Mouse (Mus musculus) heart, postnatal 14 days (tissue): ENCODE measurements around the gene Inafm1. TPM values are rescaled to one million over a fixed set of nuclear protein-coding genes. Genes with fewer than 3 reads are reported as not detected.
"Not testable (repeated sequence)": the region's sequence is repeated elsewhere in the genome, so short reads cannot be mapped to it uniquely, and the experiment has no call there.

Experiments used
- DNase-seq, 2 experiments: peaks; one replicate each; pipeline ENCODE4 v3.0.0; 2021 to 2022
- intact Hi-C: fragments of 180-260 bp; cut with DNase I; formaldehyde crosslinking; loops from one replicate; pipeline ENCODE4 v1.15.1; 2025
- long read RNA-seq, 2 experiments: library from polyadenylated mRNA; stranded (forward); transcript quantifications; one replicate each; pipeline ENCODE4 v2.0.0; 2021
- total RNA-seq, 2 experiments: library from RNA; stranded (reverse); gene quantifications; 2 replicates each; pipeline ENCODE4 v1.2.3; 2021

Gene Inafm1
- 10 to 100 TPM; 14.6 to 14.9 TPM for total RNA-seq
- long read RNA-seq, experiment 1, transcript Inafm1-201 (1 exons, 1,605 nt) = major isoform, 5 of 5 reads
- long read RNA-seq, experiment 1, partial matches to known transcripts = 0 of 5 reads
- long read RNA-seq, experiment 1, other reads (novel, unspliced or antisense) = 0 of 5 reads
- long read RNA-seq, experiment 2, transcript Inafm1-201 (1 exons, 1,605 nt) = major isoform, 14 of 14 reads
- long read RNA-seq, experiment 2, partial matches to known transcripts = 0 of 14 reads
- long read RNA-seq, experiment 2, other reads (novel, unspliced or antisense) = 0 of 14 reads

DNA sequence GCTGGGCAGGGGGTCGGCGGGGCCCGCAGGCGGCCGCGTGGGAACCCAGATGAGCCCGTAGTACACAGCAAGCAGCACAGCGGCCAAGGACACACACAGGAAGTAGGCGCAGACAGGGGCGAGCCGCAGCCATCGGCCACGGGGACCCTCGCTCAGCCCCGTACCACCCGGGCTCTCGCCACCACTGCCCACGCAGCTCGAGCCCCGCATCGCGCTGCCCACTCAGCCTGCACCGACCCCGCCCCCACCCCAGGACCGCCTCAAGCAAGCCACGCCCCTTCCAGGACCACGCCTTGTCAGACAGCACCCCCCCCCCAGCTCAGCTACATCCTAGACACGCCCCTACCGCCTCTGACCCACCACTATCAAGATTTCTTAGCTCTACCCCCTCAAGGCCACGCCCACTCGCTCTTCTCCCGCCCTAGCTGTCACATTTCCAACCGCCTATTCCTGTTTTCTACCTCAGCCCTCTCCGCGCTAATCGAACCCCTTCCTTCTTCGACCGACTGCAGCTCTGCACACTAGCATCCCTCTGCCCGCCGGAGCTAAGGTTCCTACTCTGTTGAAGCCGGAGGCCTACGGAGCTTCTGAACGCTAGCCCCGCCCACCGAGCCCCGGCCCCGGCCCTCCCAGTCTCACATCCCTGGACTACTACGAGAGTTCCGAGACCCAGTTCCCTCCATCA is at the start of gene Inafm1:
Inafm1 (minus strand) TSS at position 537 of the 685 bp plus-strand sequence.
- DNase-seq = peak; percentile 82 to 86
- intact Hi-C loops = no loop called here

DNA sequence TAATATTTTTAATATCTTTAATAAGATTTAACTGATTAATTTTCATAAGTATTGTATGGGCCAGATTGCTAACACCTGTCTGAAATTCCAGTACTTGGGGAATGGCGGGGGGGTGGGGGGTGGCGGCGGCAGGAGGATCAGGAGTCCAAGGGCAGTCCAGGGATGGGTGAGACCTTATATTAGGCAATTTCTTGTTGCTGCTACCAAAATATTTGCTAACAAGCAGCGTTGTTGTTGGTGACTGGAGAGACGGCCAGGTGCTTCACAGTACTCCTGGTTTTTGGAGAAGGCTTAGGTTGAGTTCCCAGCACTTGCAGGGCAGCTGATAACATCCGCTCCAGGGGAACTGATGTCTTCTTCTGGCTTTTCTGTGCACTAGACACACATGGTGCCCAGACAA is 47.1 kb upstream of the Inafm1 start:
- DNase-seq = no peak
- intact Hi-C loops = no loop called here

DNA sequence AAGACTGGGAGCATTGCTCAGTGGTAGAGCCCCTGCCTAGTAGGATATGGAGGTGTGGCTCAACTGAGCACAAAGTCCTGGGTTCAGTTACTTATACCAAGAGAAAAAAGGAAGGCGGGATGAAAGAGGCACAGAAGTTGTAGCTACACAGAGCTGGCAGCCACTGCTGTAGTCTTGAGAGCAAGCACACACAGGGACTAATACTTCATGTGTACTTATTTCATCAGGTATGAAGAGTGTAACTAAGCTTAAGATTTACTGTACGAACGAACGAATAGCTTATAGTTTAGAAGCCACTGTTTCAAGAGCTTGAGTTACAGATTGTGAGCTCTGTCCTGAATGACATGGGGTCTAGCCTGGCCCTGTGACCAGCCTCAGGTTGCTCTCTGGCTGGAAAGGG is 45.8 kb upstream of the Inafm1 start:
- intact Hi-C loops = no loop called here
- no peak for DNase-seq

DNA sequence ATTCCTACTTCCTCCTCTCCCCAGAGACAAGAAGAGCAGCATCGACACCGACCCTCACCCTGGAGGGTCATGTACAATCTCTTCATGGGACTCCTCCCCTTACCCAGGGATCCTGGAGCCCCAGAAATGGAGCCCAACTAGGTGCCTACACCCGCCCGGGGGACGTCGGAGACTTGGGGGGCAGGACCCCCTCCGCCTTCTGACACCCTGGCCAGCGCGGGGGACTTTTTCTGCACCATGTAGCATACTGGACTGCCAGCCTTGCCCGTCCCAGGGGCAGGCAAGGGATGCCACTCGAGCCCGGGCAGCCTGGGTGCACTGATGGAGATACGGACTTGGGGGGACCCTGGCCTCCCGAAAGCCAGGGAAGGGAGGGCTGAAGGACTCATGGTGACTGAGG is 43.7 kb upstream of the Inafm1 start:
- DNase-seq = no peak
- intact Hi-C loops = no loop called here

DNA sequence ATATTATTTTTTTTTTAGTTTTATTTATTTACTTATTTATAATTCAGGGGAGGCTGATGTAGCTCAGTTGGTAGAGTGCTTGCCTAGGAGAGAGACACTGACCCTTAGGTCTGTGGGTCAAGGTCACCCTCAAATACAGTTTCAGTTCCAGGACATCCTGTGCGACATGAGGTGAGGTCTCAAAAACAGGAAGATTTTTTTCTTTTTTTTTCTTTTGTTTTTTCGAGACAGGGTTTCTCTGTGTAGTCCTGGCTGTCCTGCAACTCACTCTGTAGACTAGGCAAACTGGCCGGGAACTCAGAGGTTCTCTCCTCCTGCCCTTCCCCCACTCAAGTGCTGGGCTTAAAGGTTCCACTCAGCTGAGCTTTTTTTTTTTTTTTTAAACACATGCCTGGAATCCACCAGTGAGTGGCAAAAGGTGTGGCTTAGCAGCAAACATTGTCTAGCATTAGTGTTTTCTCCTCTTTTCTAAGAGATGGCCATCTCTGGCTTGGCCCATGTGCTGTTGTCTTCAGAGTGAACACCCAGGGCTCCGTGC is 41.9 kb upstream of the Inafm1 start:
- intact Hi-C loops = no loop called here
- no peak for DNase-seq

DNA sequence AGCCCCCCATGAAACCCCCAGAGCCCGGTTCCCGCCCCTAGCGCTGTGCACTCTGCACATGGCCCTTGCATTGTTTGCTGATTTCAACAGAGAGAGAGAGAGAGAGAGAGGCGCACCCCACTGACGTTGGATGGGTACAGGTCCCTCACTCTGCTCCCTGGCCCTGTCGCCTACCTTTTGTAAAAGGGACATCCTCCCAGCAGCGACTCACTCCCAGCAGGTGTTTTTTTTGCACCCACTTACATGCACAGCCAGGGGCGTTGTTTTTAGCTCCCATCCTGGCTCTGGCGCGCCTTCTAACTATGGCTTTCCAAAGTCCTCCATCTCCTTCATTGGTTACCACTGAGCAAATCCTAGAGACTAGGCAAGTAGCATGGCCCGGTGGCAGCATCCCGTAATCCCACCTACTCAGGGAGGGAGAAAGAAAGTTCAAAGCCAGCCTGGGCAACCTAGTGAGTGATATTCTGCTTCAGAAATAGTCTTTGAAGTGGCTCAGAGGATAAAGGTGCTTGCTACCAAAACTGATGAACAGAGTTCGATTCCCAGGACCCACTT is 40.9 kb upstream of the Inafm1 start:
- intact Hi-C loops = no loop called here
- DNase-seq = no peak

DNA sequence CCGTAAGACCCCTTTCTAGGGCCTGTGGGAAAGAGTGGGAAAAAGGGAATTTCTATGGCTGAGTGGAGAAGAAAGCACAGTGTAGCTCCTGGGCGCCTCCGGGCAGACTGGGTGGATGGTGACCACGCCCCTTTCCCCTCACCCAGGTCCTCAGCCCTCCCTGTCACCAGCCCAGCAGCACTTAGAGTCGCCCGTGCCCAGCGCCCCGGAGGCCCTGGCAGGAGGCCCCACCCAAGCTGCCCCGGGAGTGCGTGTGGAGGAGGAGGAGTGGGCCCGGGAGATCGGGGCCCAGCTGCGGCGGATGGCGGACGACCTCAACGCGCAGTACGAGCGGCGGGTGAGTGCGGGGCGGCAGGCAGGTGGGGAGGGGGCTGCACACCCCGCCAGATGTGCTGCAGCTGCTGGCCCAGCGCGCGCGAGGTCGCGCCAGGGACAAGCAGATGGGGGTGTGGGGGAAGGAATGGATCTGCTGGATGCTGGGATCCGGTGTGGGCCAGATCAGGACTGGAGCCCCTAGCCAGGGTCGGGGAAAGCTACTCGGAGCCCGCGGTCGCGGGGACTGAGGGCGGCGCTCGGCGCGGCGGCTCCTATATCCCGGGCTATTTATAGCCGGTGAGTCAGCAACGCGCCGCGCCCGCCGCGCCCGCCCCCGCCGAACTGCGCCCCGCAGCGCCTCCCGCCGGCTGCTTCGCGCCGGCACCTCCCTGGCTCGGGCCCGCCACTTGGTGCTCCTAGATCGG is 40.2 kb upstream of the Inafm1 start:
- peak; percentile 91 to 94 for DNase-seq
- intact Hi-C loops = loop anchor here (1.0 kb wide), 1 partner anchor 18 kb away; no protein-coding TSS in a partner anchor

DNA sequence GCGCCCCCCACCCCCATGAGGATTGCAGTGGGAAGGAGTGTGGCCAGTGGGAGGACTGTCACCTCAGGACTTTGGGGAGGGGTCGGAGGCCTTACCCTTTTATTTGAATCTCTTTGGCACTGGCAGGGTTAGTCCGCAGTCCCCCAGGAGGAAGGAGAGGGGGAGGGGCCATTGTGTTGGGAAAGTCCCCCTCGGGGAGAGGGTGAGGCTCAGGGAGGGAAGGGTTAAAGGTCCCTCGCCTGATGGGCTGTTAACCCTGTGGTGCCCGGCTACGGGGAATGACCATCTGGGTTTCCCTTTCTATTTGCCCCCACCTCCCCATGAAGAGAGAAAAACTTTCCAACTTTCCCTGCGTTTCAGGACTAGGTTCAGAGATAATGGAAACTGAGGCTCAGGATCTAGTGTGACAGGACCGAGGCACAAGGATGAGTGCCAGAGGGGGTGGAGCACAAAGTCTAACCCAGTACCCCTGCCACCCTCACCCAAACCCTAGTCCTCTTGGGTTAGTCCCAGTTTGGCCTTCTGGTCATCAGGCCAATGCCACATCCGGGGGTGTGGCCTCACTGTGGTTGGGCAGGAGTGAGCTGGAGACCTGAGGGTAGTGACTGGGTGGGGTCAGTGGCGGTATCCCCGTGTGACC is 39.4 kb upstream of the Inafm1 start:
- intact Hi-C loops = loop anchor here (1.0 kb wide), 1 partner anchor 17 kb away; no protein-coding TSS in a partner anchor
- peak; percentile 78 to 87 for DNase-seq

DNA sequence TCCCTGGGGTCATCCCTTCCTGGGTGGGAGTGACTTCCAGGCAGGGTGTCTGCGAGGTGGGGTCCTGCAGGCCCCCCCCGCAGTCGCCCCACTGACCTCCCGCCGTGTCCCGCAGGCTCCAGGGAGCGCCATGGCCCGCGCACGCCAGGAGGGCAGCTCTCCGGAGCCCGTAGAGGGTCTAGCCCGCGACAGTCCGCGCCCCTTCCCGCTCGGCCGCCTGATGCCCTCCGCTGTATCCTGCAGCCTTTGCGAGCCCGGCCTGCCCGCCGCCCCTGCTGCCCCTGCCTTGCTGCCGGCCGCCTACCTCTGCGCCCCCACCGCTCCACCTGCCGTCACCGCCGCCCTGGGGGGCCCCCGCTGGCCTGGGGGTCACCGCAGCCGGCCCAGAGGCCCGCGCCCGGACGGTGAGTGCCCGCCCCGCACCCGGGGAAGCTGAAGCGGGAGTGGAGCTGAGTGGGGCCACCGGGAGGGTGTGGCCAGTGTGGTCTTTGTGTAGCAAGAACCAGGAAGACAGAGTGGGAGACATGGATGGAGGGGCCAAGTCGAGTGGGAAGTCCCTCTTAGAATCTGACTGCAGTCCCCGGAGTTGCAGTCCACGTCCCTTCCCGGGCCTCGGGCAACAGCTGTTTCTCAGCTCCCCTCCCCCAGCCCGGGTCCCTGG is 38.7 kb upstream of the Inafm1 start:
- intact Hi-C loops = no loop called here
- DNase-seq = peak; percentile 63 to 65

DNA sequence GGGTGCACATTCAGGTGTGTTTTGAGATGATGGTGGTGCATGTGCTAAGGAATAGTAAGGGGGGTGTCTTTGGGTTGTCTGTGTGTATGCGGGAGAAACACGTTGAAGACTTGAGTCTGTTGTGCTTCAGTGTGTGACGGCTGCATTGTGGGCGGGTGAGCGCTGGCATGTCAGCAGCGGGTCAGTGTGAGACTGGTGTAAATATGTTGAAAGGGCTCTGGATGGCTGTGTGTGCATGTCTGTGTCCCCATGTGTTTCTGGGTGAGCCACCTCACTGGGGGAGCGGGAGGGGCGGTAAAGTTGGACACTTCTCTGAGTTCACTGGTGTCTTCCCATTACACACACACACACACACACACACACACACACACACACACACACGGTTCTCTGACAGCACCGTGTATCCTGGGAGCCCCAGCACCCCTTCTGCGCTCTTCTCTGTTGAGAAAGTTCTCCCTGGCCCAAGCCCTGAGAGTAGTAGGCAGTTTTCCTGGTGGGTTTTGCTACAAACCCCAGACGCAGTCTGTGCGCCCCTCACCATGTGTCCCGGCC is 38.1 kb upstream of the Inafm1 start:
- intact Hi-C loops = no loop called here
- DNase-seq = peak; percentile 36 to 47

DNA sequence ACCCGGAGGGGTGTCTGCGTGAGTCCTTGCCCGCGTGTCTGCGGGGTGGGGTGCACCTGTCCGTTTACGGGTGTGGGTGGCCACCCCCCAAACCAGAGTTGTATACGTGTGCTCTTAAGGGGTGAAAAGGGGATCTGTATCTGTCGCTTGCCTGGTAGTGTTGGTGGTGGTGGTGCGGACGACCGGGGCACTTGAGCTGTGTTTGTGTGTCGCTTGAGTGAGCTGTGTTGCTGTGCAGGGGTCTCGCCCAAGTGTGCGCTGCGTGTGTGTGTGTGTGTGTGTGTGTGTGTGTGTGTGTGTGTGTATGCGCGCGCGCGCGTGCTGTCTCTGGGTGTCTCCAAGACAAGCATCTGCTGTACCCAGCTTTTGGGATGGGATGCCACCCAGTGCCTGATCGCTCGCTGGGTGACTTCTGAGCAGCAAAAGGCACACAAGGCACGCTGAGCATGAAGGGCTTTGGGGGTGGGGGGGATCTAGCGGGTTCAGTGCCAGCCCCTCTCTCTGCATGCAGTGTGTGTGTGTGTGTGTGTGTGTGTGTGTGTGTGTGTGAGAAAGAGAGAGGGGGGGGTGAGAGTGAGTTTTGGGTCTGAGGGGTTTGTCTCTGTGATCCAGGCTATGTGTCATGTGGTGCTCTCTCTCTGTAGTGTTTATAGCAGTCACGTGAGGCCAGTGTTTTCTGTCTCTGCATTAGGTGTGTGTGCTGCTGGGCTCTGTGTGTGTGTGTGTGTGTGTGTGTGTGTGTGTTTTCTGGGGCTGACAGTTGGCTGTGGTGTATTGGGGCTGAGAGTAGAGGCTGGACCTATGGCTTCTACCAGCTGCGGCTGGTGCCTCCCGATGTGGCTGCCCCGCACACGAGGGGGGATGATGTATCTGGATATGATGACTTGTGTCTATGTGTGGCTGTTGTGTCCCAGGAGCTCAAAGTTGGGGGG is 37.4 kb upstream of the Inafm1 start:
- peak; percentile 35 to 40 for DNase-seq
- intact Hi-C loops = no loop called here

DNA sequence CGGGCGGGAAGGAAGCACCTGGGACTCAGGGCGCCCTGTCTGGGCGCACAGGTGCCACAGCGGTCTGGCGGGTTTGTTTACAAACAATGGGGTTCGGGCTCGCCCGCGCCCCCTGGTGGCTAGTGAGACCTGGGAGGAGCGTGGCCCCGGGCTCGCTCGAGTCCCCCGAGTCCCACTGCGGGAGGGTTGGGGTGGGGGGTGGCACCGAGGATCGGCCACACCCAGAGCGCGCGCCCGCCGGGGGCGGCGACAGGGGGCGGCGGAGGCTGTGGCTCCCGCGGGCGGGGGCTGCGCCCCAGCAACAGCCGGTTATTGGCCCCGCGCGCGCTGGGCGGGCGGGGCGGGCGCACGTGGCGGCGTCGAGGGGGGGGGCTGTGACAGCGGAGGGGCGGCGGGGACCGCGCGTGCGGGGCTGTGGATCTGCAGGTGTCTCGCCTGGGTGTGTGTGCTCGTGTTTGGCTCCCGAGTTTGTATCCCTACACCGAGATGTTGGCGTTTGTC is 36.7 kb upstream of the Inafm1 start:
- intact Hi-C loops = no loop called here
- DNase-seq = peak; percentile 90 to 93

DNA sequence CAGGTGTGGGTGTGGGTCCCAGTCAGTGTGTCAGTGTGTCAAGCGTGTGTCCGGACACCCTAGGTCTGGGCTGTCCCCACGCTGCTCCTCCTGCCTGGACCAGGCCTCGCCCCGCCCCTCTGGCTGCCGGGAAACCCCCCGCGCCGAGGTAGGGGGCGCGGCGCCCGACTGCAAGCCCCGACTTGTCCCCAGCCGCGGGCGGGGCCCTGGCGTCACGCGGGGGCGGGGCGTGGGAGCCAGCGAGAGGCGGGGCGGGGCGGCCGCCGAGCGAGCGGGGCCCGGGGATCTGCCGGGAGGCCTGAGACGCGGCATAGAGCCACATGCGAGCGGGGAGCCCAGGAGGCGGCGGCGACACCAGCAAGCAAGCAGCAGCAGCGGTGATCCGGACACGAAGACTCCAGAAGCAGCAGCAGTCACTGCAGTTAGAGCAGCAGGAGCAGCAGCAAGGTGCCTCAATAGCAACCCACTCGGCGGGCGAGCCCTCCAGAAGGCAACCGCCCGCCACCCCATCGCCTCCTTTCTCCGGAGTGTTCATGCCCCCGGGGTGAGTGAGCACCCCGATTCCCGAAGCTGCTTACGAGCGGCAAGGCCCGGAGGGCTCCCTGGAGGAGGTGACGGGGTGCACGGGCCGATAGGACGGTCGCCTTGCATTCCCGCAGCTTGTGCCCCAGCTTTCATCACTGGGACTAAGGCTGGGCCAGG is 36.1 kb upstream of the Inafm1 start:
- intact Hi-C loops = loop anchor here (1.0 kb wide), 1 partner anchor 14 kb away; no protein-coding TSS in a partner anchor
- DNase-seq = peak; percentile 95 to 97

DNA sequence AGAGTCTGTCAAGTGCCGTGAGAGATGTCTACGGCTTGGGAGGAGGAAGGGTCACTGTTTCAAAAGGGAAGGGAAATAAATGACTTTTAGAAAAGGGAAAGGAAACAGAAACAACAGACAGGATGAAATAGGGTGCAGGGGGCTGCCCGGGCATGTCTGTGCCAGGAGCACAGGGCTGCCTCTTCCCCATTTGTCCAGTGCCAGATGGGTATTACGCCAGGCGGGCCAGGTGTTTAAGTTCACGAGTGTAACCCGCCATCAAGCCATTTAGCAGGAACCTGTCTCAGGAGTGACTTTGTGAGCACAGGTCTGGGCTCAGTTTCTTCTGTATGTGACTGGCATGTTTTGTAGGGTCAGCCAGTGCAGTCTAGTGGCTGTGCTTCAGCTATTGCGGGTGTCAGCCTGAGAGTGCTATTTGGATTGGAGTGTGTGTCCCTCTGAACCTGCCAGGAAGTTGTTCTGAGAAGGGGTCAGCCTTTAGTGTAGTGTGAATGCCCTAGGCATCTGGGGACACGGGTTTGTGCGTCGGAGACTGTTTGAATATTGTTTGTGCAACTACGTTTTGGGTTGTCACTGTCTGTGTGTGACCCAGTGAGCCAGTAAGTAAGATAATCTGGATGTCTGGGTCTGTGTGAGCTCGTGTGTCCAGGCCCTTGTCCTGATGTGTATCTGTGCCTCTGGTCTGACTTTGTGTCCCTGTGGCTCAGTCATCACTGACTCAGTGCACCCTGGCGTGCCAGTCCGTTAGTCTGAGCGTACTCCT is 35.3 kb upstream of the Inafm1 start:
- intact Hi-C loops = loop anchor here (1.0 kb wide), 2 partner anchors 9 to 13 kb away; no protein-coding TSS in a partner anchor
- DNase-seq = no peak

DNA sequence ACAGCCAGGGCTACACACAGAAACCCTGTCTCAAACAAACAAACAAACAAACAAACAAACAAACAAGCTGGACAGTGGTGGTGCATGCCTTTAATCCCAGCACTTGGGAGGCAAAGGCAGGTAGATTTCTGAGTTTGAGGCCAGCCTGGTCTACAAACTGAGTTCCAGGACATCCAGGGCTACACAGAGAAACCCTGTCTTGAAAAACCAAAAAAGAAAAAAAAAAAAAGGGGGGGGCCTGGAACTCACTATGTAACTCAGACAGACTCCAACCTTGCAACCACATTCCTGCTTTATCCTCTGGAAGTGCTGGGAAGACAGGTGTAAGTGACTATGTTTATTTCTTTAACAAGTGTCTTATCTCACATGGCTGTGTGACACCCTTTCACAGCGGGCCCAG is 34.7 kb upstream of the Inafm1 start, which contains the start of gene Bbc3:
Bbc3 (plus strand) TSS at position 301 of the 400 bp plus-strand sequence.
- DNase-seq = not testable (repeated sequence)
- intact Hi-C loops = loop anchor here (1.0 kb wide), 1 partner anchor 9 kb away; no protein-coding TSS in a partner anchor

DNA sequence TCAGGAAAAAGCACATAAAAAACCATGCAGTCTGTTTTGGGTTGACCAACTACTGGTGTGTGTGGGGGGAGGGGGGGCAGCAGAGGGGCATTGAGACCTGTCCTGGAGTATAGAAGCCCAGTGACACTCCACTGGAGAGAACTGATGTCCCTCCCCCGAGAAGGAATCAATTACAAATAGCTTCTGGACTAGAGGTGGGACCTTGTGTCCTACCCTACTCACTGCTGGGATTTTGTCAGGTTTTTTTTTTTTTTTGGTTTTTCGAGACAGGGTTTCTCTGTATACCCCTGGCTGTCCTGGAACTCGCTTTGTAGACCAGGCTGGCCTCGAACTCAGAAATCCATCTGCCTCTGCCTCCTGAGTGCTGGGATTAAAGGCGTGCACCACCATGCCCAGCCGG is 33.7 kb upstream of the Inafm1 start:
- DNase-seq, intact Hi-C loops: not testable (repeated sequence)
